Mouse (Mus musculus): Measurements from ENCODE around the gene Vcam1.
A peak's percentile ranks its signal among the peaks of the same experiment; 100 is the strongest.

Gene Vcam1

DNA sequence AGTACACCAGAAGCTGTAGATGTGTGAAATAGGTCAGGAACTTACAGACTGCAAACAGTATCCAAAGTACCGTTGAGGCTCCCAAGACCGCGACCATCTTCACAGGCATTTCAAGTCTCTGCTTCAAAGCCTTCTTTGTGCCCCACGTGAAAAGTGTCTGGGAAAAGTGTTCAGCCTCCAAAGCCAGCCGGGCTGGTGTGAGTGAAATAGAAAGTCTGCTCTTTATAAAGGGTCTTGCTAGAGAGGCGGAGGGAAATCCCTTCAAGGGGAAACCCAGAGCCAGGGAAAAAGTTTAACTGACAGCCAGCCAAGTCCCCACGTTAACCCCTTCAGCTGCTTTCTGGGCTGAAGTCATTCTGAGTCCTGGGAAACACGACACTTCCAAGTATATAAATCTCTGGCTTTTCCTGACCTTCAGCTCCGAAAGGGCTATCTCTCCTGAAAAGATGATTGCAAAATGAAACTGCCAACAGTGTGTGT, at the start of gene Vcam1:
Gene Vcam1, minus strand, starts transcription at position 430 of the 480 bp plus-strand sequence.
- peak; percentile 1 for DNase-seq

DNA sequence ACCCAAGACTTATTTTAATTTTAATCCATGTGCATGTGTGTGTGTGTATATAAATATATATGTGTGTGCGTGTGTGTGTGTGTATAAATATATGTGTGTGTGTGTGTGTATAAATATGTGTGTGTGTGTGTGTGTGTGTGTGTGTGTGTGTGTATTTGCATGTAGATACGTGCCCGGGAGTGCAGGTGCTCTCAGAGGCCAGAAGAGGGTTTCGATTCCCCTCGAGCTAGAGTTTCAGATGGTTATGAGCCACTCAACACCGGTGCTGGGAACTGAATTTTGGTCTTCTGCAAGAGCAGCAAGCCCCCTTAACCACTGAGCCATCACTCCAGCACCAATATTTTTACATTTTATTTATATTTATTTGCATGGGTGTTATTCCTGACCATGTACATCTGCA, 45.6 kb upstream of the Vcam1 start:
- DNase-seq = no peak

DNA sequence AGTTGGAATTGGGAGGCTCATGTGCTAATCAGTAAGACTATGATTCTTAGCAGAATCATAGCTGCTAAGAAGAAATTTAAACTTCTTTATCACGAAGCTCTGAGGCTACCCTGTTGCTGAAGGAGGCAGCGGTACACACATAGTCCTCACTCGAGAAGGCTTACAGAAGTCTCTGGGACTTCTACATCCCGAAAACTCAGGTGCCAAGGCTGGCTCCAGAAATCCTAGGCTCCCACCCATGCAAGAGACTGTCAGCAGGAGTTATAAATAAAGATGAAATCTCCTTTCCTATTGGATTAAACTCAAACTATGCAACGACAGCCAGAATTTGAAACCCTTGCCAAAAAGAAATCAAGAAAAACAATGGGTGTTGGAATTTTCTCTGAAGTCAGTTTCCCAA, 42.0 kb upstream of the Vcam1 start:
- no peak for DNase-seq

DNA sequence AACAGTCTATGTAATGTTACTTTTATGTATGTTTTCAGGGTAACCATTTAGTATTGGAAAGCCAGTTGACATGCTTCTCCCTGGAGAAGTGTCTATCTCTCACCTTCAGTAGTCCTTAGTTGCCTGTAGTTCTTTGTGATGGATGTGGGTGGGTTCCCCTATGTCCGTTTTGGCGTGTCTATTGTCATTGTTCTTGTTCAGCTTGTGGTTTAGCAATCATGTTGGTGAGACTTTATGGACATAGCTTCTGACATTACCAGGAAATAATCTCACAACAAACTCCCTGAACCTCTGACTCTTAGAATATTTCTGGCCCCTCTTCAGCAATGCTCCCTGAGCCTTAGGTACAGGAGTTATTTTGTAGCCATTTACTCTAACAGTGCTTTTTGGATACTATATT, 38.6 kb upstream of the Vcam1 start:
- DNase-seq = no peak

DNA sequence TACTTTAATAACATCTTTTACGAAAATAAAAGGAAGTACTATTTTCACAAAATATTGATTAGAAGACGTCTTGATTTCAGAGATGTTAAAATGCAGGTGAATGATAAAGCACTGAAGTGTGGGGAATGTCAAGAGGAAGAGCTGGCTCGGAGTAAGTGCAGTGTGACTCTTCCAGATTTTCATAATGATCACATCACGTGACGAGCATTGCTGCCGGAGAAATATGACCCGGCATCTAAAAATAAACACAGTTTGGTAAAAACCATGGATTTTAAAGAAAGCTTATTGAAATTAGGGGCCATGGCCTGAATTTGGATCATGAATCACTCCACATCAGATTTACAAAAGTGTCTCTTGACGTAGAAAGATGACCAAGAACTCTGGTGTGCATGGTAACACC, 36.8 kb upstream of the Vcam1 start:
- DNase-seq = no peak

DNA sequence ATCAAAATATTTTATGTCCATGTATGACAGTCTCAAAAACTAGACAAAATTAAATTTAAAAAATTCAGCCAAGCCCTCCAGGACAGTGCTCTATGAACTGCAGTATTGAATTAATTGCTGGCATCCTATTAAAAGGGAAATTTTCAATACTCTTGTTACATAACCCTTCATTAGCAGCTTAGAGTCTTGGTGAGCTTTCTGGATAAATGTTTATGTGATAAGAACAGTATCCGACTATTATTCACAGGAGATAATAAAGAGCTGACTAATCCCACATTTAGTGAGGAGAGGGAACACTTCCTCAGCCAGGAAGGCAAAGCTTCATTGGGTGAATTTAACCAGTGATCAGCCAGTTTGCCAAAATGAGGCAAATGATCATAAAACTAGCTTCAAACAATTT, 35.5 kb upstream of the Vcam1 start:
- no peak for DNase-seq

DNA sequence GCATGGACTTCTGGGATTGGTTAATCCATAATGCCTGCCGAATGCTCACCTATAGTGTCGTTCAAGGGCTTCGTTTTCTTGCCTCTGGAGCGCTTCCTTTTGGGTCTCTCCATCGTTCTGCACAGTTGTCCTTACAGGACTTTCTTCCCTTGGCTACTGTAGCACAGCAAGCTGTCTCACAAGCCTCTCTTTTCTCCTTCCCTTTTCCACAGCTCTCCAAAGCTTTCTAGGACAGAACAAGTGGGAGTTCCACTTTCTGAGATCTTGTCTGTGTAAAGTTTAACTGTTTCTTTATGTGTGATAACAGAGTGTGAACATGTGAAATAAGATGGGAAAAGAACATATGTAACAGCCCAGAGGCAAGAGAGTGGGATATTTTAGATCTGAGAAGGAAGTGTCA, 34.0 kb upstream of the Vcam1 start:
- DNase-seq = no peak

DNA sequence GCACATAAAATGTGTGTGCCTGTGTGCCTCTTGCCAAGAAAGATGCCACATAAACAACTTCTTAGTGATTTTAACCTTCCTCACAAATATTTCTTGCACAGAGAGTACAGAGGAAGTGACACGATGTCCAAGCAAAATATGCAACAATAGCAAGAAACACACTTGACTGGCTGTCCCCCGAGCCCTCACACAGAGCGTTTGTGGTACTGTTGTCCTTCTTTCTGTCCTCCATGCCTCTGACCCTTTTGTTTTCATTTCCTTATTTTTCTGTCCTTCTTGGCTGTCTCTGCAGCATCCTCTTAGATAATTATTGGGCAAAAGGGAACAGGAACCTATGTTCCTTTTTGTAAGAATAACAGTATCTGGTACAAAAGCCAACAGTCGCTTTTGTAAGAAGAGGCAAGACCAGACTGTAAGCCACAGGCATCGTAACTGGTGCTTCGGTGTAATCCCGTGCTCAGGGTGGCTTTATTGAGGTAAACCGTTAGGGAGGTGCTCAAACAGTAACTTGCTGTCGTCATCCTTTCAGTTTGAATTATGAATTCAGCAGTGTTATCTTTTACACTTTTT, 32.7 kb upstream of the Vcam1 start:
- DNase-seq = no peak

DNA sequence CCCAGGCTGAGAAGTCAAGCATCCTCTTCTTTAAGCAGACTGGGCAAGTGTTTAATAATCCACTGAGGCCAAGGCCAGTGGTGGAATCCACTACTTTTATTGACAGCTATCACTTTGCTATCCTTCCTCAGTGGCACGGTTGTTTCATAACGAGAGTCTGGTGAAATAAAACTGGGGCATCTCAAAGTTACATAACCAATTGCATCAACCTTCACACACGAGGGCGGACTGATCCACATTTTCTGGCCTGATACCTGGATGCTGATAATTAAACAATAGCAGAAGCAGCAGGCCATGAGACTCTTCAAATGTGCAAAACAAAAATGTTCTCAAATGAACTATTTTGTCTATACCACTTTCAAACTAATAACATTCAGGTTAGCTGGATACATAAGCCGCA, 29.9 kb upstream of the Vcam1 start:
- no peak for DNase-seq

DNA sequence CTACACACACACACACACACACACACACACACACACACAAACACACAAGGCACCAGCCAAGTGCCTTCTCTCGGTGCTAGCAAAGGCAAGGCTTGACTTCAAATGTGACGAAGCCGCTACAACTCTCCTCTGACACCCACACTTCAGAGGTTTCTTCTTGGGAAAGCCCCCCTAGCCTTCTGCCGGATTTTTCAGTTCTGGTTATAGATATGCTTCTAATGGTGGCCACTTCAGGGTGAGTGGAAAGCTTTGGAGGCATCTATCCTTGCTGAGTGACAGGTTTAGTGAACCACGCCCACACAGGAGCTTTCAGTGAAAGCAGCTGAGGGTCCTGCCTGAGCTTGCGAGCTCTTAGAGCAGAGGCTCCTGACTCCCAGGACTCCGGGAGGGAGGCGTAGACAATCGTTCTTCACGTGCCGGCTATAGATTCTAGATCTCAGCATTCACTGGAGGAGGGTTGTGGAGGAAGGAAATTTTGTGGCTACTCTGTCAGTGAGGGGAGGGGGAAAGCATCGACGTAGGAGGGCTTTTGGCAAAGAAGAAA, 28.0 kb upstream of the Vcam1 start:
- DNase-seq = no peak

DNA sequence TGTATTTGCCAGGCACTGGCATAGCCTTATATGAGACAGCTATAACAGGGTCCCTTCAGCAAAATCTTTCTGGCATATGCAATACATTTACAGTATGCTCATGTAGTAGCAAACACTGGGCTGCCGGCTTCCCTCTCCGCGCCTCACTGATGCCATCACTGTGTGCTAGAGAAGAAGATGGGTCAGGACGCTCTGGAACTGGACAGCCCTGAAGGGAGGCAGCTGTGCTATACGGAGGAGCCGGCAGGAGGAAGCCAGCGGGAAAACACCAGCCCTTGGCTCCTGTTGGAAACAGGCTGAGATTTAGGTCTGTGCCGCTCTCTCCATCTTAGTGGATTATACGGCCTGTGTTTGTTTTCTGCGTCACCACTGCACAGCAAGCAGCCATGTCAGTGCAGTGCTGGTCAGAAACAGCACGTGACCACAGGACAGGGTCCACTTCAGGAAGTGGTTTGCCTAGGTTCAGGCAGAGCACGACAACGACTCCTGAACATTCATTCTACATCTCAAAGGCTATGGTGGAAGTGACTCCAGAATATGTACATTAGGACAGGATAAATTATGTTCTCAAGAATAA, 20.7 kb upstream of the Vcam1 start:
- DNase-seq = no peak

DNA sequence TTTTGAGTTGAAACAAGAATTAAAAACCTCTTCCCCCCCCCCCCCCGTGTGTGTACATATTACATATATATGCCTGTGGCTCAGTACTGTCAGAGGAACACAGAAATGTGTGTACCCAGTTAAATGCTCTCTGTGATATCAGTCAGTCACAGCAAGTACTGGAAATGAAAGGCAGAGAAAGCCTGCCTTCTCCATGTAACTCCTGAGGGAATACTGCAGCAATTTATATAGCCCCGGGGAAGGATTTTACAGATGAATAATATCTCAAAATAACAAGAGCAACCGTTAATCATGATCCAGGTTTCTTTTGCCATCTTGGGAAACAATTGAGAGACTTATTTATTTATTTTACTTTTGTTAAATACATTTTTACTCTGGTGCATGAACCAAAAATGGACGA, 19.6 kb upstream of the Vcam1 start:
- DNase-seq = no peak

DNA sequence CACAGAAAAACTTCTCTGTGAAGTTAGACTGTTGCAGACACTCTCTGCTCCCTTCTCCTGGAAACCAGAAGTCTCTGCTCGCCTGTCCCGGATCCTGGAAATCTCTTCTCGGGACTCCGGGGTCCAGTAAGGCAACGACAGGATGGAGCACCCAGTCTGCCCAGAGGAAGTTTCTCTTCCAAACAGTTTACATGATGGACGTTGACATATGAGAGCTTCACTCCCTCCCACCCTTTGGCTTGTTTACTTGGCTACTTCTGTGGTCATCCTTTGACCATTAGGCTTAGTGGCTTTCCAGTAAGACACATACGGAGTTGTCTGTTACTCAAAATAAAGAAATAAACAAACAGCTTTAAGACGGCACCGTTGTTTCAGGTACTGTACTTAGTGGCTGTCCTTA, 19.2 kb upstream of the Vcam1 start:
- no peak for DNase-seq

DNA sequence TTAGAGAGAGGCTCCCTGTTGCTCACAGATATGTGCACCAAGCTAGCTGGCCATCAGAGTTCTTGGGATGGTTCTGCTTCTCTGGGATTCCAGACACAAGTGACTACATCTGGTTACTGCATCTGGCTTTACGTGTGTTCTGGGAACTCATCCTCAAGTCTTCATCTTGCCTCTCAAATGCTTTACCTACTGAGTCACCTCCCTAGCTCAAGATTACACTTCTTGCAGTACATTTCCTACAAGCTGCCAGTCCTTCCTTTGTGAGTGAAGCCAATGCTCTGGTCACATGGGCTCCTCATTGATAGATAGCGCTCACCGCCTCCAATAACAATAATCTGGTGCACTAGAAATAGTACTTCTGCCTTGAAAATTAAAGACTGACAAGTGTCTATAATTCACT, 11.7 kb upstream of the Vcam1 start:
- no peak for DNase-seq

DNA sequence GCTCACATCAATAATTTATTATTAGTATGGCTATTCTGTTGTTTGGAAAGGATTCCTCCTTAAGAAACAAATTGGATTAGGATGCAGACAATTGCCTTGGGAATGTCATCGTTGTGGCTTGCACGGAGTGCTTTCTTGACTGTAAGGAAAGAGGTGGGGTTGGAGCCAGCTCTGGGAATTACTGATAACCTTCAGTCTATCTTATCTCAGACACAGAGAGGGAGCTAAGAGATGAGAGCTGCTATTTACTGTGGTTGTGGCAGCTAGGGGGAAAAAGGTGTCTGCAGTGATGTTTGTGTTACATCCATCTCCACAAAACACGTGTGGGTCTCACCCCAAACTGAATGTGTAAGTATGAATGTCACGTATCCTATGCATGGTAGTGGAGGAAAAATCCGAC, 9.5 kb upstream of the Vcam1 start:
- no peak for DNase-seq

DNA sequence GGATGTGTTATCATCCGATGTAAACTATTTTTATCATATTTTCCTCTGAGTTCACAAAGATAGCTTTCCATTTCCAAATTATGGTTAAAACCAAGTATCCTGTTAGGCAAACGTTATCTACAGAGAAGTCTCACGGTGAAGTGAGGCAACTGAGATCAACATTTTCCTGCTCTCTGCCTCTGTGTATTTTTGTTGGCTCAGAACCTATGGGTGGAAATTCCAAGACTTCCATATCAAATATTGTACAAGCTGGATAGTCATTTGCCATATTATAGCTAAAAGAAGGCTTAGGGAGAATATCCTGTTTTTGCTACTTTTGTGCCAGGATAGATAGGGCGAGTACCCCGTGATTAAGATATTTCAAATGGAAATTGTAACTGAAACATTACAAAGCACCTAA, 8.6 kb upstream of the Vcam1 start:
- DNase-seq = no peak

DNA sequence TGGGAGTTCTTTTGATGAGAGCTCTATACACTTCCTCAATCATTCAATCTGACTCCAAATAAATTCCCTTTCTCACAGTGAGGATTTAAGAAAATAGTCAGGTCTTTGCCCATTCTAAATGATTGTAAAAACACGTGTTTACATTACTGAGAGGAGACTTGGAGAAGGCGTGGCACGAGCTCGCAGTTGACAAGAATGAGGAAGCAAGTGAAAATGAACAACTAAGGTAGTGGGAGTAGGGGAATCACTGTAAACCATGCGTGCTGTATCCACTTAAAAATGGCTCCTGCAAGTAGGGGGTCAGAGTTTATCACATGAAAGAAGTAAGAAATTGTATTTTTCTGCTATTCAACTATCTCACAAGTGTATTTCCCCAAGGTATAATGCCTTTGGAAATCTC, 3.9 kb upstream of the Vcam1 start:
- no peak for DNase-seq

DNA sequence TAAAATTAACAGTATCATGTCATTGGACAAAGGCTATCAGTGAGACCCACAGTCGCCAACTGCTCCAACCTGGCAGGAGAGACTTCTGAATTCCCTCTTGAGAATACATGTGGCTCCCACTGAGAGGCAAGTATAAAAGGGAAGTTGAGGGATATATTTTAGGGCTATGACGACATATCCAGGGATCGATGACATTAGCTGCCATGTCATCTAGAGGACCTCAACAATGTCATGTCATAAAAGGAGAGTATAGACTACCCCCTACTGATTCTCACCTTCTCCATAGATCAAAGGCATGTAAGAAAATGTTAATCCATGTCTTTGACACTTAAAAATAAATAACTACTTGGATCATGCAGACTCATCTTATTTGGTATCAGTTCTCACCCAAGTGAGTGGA, 1.2 kb upstream of the Vcam1 start:
- no peak for DNase-seq

DNA sequence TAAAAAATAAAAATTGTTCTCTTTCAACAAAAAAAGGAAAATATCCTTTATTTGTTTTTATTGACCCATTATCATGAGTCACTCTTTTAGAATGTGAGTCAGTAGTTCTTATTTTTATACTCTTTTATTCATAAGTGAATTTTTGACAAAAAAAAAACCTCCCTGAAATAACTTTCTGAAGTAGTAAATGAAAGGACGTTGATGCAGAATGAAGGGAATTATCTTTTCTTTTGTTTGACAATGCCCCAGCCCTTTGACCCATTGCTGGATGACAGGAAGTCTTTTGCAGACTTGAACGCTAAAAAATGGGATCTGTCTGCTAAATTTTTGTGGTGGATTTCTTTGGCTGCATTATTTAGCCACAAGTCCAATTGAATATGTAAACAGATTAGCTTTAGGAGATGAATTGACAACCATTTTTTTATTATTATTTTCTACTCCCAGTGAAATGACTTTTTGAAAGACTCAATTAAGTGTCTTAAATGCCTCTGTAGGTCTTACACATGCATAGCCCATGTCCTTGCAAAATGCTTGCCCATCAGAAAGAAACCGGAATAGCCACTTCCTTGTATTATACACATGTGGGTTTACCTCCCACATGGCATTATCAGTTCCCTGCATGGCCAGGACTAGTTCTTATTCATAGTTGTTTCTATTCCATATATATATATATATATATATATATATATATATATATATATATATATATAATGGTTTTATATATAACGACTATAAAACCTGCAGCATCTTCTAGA, 530 bp upstream of the Vcam1 start:
- no peak for DNase-seq

DNA sequence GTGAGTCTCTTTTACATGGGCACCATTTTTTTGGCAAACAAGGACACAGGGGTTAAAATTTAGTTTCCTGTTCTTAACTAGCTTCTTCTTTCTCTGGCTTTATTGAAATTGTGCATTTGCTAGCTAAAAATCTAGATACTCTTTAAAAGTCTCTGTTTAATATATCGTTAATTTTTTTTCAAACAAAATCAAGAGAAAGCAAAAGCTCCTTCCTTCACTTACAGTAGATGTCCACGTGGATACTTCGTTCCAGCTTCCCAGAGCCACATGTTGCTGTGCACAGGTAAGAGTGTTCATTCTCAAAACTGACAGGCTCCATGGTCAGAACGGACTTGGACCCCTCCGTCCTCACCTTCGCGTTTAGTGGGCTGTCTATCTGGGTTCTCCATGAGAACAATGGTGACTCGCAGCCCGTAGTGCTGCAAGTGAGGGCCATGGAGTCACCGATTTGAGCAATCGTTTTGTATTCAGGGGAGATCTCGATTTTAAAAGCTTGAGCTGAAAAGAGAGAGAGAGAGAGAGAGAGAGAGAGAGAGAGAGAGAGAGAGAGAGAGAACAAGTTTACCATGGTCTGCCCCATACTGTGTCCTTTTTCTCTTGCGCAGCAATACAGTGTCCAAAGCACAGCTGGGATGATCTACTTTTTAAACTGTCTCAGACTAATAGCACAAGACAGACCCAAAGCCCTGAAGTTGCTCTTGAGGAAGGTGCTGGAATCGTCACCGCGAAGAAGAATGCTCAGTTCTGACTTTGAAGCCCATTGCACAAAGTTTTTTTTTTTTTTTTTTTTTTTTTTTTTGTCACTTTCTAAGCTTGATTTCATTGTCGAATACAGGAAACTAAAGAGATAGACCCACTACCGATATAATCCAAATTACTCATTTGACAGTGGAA, 930 bp downstream of the Vcam1 start:
- DNase-seq = no peak

DNA sequence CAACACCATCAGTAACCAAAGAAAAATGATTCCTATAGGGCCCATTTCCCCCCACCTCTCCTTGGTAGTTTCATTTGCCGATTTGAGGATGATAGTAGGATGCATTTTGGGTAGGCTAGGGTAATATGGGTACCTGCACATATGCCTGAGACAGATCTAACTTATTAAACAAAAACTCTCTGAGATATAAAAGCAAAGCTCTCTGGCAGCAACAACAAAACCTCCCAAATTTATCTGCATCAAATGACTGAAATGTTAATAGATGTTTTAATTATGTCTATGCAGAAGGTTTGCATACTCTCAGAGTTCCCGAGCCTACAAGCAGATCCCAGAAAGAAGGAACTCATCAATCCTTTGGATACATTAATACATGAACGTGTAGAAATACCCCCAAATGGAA, 1.7 kb downstream of the Vcam1 start:
- no peak for DNase-seq

DNA sequence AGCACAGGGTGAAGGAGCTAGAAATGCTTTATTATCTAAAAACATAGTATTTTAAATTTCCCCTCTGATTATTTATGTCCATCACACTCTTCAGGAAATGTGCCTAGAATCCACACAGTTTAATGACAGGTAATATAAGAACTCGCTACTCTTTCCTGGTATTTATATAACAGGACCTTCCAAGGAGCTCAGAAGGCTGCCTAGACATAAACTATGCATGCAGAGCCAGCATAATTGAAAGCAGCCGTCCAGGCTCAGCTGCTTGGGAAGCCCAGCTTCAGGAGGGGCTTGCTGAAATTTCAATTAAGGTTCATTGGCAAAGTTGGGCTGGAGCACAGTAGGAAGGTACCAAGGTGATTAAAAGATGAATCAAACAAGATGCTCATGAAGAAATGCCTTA, 2.2 kb downstream of the Vcam1 start:
- no peak for DNase-seq

DNA sequence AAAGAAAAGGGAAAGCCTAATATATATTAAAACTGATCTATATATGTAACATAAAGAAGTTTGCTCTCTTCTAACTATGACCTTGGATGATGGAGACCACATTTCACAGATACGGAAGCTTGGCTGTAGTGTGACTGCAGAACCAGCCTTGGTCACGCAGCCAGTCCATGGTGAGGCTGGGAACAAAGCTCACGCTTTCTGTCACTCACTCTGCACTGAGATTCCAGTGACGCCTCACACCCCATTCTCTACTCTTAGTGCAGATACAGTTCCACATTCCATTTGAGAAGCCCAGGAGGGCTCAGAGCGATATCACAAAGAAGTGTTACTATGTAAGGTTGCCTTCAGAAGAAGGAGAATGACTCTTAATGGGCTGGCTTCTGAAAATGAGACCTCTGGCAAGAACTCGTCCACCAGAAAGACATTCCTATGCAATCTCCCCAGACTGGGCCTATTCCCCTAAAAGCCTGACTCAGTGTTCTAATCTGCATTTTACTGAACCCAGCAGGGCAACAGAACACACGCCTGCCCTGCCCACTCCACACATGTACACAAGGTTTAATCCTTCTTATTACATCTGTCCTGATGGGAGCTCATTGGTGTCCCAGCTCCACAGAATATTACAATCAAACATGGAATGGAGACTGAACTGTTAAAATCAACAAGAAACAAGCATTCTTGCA, 2.8 kb downstream of the Vcam1 start:
- DNase-seq = no peak
